Mouse (Mus musculus) hindbrain, embryonic 16.5 days (tissue): ENCODE data around the gene Rab3ip. TPM values are rescaled to one million over a fixed set of nuclear protein-coding genes. Genes with fewer than 3 reads are reported as not detected.

ENCODE experiments used
- ATAC-seq: fragments of 200-750 bp; cut with Nextera tagmentation; 2 replicates; pipeline ENCODE4 v1.8.0; 2017; ENCODE audit warnings: moderate TSS enrichment, moderate library complexity
- H3K27ac ChIP-seq: fragments of 300-500 bp; sonication (generic); 2 replicates; pipeline ENCODE4 v1.5.1; 2014; ENCODE audit warnings: low read depth, mild to moderate bottlenecking, control low read depth, low read length, moderate library complexity
- H3K27me3 ChIP-seq: fragments of 300-500 bp; sonication (generic); replicated peaks from 2 replicates; pipeline ENCODE4 v1.6.1; 2014; ENCODE audit warnings: low read length; ENCODE audit not compliant: control insufficient read depth, insufficient read depth
- H3K36me3 ChIP-seq: fragments of 300-500 bp; sonication (generic); 2 replicates; pipeline ENCODE4 v1.6.1; 2014; ENCODE audit warnings: mild to moderate bottlenecking, low read length, moderate library complexity, mixed read lengths; ENCODE audit not compliant: control insufficient read depth, insufficient read depth
- H3K4me1 ChIP-seq: fragments of 300-500 bp; sonication (generic); 2 replicates; pipeline ENCODE4 v1.6.1; 2014; ENCODE audit warnings: low read depth, low read length; ENCODE audit not compliant: control insufficient read depth, insufficient read depth
- H3K4me2 ChIP-seq: fragments of 300-500 bp; sonication (generic); 2 replicates; pipeline ENCODE4 v1.6.1; 2014; ENCODE audit warnings: mild to moderate bottlenecking, low read length, control low read depth, moderate library complexity
- H3K4me3 ChIP-seq: fragments of 300-500 bp; sonication (generic); 2 replicates; pipeline ENCODE4 v1.5.1; 2014; ENCODE audit warnings: mild to moderate bottlenecking, low read length, control low read depth, moderate library complexity
- H3K9ac ChIP-seq: fragments of 300-500 bp; sonication (generic); 2 replicates; pipeline ENCODE4 v1.6.1; 2014; ENCODE audit warnings: low read depth, mild to moderate bottlenecking, control low read depth, low read length, moderate library complexity
- H3K9me3 ChIP-seq: fragments of 300-500 bp; sonication (generic); 2 replicates; pipeline ENCODE4 v1.6.1; 2014; ENCODE audit warnings: mild to moderate bottlenecking, low read length, moderate library complexity; ENCODE audit not compliant: control insufficient read depth
- WGBS: fragments of 180-500 bp; shearing (Covaris S2); extraction: QIAGEN DNeasy Blood & Tissue Kit; methylation state at CpG from one replicate; pipeline ENCODE4 v1.1.7; 2014; 5-methylcytosine and 5-hydroxymethylcytosine counted together
- polyA plus RNA-seq: library from polyadenylated mRNA; unstranded; fragments of >200 nt; fragmentation: Nextera tagmentation; extraction: Ambion mirVana; gene quantifications from 2 replicates; pipeline ENCODE4 v1.2.1, GENCODE M21; 2015

Gene Rab3ip
- polyA plus RNA-seq, 1 experiment from 2014 or later = 46.6 TPM

DNA sequence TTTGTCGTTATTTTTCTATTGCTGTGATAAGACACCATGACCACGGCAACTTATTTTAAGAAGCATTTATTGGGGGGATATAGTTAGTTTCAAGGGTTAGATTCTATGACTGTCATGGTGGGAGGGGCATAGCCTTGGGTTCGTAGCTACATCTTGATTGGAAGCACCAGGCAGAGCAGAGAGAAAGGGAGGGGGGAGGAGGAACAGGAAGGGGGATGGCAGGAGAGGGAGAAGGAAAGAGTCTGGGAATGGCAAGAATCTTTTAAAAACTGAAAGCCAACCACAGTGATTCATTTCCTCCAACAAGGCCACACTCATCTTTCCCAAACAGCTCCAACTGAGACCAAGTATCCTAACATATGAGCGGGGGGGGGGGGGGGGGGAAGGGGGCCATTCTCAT is 32.0 kb upstream of the Rab3ip start:
- no peak overlapping the region for H3K4me3 ChIP-seq
- H3K27ac ChIP-seq = no peak overlapping the region
- no peaks in the 10 kb centered on the region for H3K36me3 ChIP-seq
- peaks cover 6% of the 10 kb centered on the region; the same call in 1 of the 2 replicates for H3K4me1 ChIP-seq
- H3K9ac ChIP-seq = no peak overlapping the region
- H3K9me3 ChIP-seq = no peaks in the 10 kb centered on the region
- ATAC-seq = no peak
- no peaks in the 10 kb centered on the region for H3K27me3 ChIP-seq
- WGBS = 76% methylated on average over 4 of the region's 4 CpGs
- H3K4me2 ChIP-seq = no peak overlapping the region

DNA sequence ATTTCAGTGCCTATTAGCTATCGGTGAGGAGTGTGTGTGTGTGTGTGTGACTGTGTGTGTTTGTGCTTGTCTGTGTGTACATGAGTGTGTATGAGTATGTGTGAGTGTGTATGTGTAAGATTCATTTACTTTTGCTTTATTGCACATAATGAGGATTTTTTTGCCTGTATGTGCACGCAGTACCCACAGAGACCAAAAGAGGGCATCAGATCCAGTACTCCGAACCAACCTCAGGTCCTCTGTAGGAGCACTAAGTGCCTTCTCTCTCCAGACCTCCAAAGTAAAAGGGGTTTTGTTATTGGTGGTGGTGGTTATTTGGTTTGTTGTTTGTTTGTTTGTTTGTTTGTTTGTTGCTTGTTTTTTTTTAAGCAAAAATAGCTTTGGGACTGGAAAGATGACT is 30.3 kb upstream of the Rab3ip start:
- no peak overlapping the region for H3K27ac ChIP-seq
- H3K36me3 ChIP-seq = no peaks in the 10 kb centered on the region
- H3K4me1 ChIP-seq = no peaks in the 10 kb centered on the region
- H3K9me3 ChIP-seq = no peaks in the 10 kb centered on the region
- WGBS = 79% methylated on average over 3 of the region's 3 CpGs
- H3K9ac ChIP-seq = no peak overlapping the region
- H3K4me3 ChIP-seq = no peak overlapping the region
- ATAC-seq = no peak
- no peaks in the 10 kb centered on the region for H3K27me3 ChIP-seq
- no peak overlapping the region for H3K4me2 ChIP-seq

DNA sequence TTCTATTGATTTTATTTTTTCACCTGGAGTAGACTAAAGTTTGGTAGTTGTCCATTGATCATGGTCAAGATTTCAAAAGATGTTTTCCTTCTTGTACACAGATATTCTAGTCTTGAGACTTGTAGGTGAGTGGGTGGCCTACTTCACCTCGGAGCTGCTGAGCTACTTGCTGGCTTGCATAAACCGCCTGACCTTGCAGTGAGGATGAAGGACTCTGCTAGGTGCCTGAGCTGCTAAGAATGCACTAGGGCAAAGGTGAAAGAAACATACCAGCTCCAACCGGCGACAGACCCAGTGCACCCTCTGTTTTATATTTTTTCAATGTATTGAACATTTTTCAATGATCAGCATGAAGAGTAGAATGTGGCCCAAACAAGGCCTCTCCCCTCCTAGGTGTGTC is 29.7 kb upstream of the Rab3ip start:
- H3K4me2 ChIP-seq = no peak overlapping the region
- no peak overlapping the region for H3K9ac ChIP-seq
- no peak overlapping the region for H3K4me3 ChIP-seq
- no peaks in the 10 kb centered on the region for H3K9me3 ChIP-seq
- no peaks in the 10 kb centered on the region for H3K4me1 ChIP-seq
- no peak for ATAC-seq
- no peak overlapping the region for H3K27ac ChIP-seq
- no peaks in the 10 kb centered on the region for H3K27me3 ChIP-seq
- H3K36me3 ChIP-seq = no peaks in the 10 kb centered on the region
- WGBS = 81% methylated on average over 4 of the region's 4 CpGs

DNA sequence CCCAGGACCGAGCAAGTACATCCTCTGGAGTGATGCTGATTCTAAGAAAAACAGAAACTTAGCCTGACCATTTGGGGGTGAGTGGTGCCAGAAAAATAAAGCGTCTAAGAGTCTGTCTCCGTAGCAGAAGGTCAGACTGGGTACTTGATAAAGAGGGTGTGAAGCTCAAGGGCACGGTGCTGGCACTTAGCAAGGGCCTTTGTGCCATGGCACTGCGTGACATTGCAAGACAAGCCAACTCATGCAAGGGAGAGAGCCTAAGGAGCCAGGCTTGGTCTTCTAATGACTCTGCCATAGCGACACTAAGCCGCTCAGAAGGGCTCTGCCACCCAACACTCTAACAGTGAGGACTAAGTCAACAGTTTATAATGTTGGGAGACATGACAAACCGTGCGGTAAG is 28.3 kb upstream of the Rab3ip start:
- H3K9ac ChIP-seq = no peak overlapping the region
- H3K4me2 ChIP-seq = no peak overlapping the region
- H3K9me3 ChIP-seq = no peaks in the 10 kb centered on the region
- H3K27me3 ChIP-seq = no peaks in the 10 kb centered on the region
- H3K4me3 ChIP-seq = no peak overlapping the region
- H3K36me3 ChIP-seq = no peaks in the 10 kb centered on the region
- no peak overlapping the region for H3K27ac ChIP-seq
- ATAC-seq = no peak
- 90% methylated on average over 9 of the region's 9 CpGs for WGBS
- H3K4me1 ChIP-seq = no peaks in the 10 kb centered on the region

DNA sequence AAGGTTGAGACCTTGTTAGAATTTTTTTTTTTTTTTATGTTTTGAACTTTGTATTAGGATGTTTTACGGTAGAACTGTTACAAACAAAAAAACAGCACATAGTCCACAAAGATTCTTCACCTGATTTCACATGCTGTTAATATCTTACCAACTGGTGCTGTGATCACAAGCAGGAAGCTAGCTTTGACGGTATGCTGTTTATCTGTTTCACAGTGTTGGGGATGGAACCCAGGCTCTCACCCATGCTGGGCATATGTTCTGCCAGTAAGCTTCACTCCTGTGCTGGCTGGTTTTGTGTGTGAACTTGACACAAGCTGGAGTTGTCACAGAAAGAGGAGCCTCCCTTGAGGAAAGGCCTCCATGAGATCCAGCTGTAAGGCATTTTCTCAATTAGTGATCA is 27.3 kb upstream of the Rab3ip start:
- Histone ChIP-seq H3K4me1 (no peaks in the 10 kb centered on the region), H3K27me3 (no peaks in the 10 kb centered on the region), H3K4me3 (no peak overlapping the region), H3K27ac (no peak overlapping the region), H3K4me2 (no peak overlapping the region), H3K9me3 (no peaks in the 10 kb centered on the region), H3K9ac (no peak overlapping the region), H3K36me3 (no peaks in the 10 kb centered on the region)
- ATAC-seq = no peak
- WGBS = 86% methylated on average over 2 of the region's 2 CpGs

DNA sequence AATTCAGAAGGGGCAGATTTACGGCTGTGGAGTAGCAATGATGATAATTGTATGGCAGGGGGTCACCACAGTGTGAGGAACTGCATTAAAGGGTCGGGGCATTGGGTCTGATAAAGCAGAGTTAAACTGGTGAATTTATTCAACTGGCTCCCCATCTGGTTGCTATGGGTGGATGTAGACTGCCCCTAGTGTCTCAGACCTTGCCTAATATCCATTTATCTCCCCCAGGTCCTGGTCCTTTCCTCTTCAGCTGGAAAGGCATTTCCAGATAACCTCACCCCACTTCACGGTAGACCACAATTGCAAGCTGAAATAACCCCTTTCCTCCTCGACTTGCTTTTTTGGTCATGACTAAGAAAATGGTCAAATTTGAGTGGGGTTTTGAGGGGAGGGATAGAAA is 26.9 kb upstream of the Rab3ip start:
- Histone ChIP-seq H3K4me2 (no peak overlapping the region), H3K27ac (no peak overlapping the region), H3K36me3 (no peaks in the 10 kb centered on the region), H3K4me1 (no peaks in the 10 kb centered on the region), H3K9me3 (no peaks in the 10 kb centered on the region), H3K9ac (no peak overlapping the region), H3K4me3 (no peak overlapping the region), H3K27me3 (no peaks in the 10 kb centered on the region)
- no peak for ATAC-seq
- WGBS = 66% methylated on average over 4 of the region's 4 CpGs

DNA sequence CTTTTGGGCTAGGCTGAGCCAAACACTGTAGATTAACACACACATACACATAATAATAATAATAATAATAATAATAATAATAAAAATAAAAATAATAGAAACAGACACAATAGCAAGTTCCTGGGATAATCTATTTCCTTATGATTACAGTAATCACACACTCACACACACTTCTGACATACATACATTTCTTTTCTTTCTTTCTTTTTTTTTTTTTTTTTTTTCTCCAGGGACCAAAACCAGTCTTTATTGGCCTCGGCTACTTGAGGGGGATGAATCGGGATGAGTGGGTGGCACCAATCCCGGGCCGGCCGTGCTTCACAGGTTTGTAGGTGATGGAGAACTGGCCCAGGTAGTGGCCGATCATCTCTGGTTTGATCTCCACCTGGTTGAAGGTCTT is 21.9 kb upstream of the Rab3ip start, which contains the start of gene Gm10271:
TSS of gene Gm10271 (minus strand) at position 101 of the 400 bp plus-strand sequence.
- ATAC-seq = no peak
- Histone ChIP-seq H3K27me3 (no peaks in the 10 kb centered on the region), H3K4me3 (no peak within 1 kb of the TSS), H3K36me3 (no peaks in the 10 kb centered on the region), H3K4me1 (no peaks in the 10 kb centered on the region), H3K27ac (no peak within 1 kb of the TSS), H3K4me2 (no peak within 1 kb of the TSS), H3K9ac (no peak within 1 kb of the TSS), H3K9me3 (no peaks in the 10 kb centered on the region)
- 99% methylated on average over 6 of the region's 6 CpGs for WGBS

DNA sequence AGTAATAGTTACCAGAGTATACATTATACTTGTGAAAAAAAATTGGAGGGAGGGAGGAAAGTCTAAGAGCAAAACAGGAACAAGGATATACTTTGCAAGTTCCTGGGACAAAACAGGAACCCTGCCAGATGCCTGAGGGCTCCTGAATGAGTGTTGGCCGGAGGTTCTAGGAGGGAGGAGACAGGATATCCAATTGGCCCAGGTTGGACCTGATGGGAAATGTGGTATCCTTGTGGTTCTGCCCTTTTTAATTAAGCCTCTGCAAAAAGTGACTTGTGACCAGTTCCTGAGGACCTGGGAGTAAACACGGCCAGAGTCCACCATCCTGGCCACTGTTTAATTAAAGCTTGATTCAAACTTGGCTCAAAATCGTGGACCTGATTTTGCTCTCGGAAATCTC is 18.2 kb upstream of the Rab3ip start:
- no peak overlapping the region for H3K4me2 ChIP-seq
- no peaks in the 10 kb centered on the region for H3K4me1 ChIP-seq
- no peaks in the 10 kb centered on the region for H3K36me3 ChIP-seq
- no peak for ATAC-seq
- H3K27me3 ChIP-seq = no peaks in the 10 kb centered on the region
- no peak overlapping the region for H3K27ac ChIP-seq
- no peak overlapping the region for H3K9ac ChIP-seq
- 84% methylated on average over 4 of the region's 4 CpGs for WGBS
- H3K9me3 ChIP-seq = no peaks in the 10 kb centered on the region
- H3K4me3 ChIP-seq = no peak overlapping the region

DNA sequence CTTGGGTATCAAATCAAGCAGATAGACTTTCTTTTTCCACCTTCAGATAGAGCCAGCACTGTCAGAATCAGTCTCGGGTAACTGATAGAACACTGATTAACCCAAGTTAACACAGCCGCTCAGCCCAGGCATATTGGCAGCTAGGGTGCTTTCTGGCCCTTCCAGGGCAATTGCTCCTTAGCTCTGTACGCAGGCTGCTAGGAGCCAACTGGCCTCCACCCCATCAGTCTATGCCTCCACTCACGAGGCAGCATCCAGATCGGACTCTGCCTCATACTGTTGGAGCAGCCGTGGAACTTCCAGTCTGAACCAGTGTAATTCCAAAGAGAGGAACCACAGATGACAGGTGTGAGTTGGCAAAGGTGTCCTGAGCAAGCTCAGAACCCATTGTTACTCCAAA is 15.5 kb upstream of the Rab3ip start:
- H3K4me1 ChIP-seq = no peaks in the 10 kb centered on the region
- H3K4me2 ChIP-seq = no peak overlapping the region
- H3K27ac ChIP-seq = no peak overlapping the region
- no peaks in the 10 kb centered on the region for H3K36me3 ChIP-seq
- no peaks in the 10 kb centered on the region for H3K27me3 ChIP-seq
- H3K9me3 ChIP-seq = no peaks in the 10 kb centered on the region
- no peak overlapping the region for H3K4me3 ChIP-seq
- 76% methylated on average over 6 of the region's 6 CpGs for WGBS
- no peak for ATAC-seq
- H3K9ac ChIP-seq = no peak overlapping the region

DNA sequence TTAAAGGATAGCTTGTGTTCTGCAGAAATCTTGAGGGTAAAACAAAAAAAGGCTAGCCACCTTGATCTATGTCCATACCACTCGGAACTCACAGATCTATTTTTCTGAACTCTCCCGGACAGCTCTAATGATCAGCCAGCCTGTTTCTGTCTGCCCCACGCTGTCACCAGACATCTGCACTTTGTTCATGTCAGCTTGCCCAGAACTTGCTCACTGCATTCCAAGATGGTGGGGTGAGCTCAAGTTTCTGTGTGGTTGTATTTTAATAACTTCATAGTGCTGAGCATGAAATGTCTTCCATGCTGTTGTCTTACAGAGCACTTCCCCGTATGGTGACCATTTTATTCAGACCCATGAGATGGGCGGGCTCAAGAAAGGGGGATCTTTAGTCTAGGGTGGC is 14.7 kb upstream of the Rab3ip start:
- no peak overlapping the region for H3K9ac ChIP-seq
- H3K27ac ChIP-seq = no peak overlapping the region
- H3K27me3 ChIP-seq = no peaks in the 10 kb centered on the region
- WGBS = 68% methylated on average over 5 of the region's 5 CpGs
- no peak overlapping the region for H3K4me2 ChIP-seq
- no peak overlapping the region for H3K4me3 ChIP-seq
- H3K4me1 ChIP-seq = no peaks in the 10 kb centered on the region
- no peak for ATAC-seq
- H3K36me3 ChIP-seq = no peaks in the 10 kb centered on the region
- no peaks in the 10 kb centered on the region for H3K9me3 ChIP-seq
